Mouse (Mus musculus): Measurements from ENCODE around the gene Umodl1. TPM values are rescaled to one million over a fixed set of nuclear protein-coding genes. Genes with fewer than 3 reads are reported as not detected.

Umodl1 gene
- polyA plus RNA-seq (2016; fragmentation: Nextera tagmentation; extraction: Ambion mirVana), result 0.20 TPM in 1 of 2 replicates, not detected in the other

GRCm38 (mm10) chr17:30954340-30954739 is at the start of gene Umodl1:
Gene Umodl1, plus strand, starts transcription at chr17:30954640.
- no peaks in the 10 kb centered on the region for H3K36me3 ChIP-seq
- H3K4me3 ChIP-seq, result no peak within 1 kb of the TSS
- H3K9ac ChIP-seq, result no peak within 1 kb of the TSS
- H3K4me1 ChIP-seq, result no peaks in the 10 kb centered on the region
- H3K27me3 ChIP-seq, result no peaks in the 10 kb centered on the region
- H3K27ac ChIP-seq, result no peak within 1 kb of the TSS
- WGBS, result 48% methylated on average over 10 of the region's 10 CpGs
- H3K4me2 ChIP-seq (replicated peaks), result no peak within 1 kb of the TSS
- no peak for ATAC-seq (ENCODE audit: insufficient number of reproducible peaks, insufficient read depth, low FRiP score, low TSS enrichment)
- no peaks in the 10 kb centered on the region for H3K9me3 ChIP-seq

DNA sequence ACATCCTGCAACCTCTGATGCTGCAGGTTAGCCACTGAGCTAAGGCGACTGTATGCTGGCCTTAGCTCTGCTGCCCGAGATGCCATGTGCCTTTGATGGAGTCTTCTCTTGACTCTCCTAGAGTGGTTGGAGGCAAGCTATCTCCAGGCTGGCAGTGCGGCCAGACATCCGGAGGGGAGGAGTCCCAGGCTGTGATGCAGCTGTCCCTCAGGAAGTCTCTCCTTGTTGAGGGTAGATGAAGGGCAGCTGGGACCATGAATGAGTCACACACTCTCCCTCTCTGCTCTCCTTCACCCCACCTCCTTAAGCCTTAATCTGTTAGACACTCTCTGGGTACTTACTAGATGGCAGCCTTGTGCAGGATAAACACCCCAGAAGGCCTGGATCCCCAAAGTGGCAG is 46.9 kb upstream of the Umodl1 start:
- Histone ChIP-seq H3K36me3 (no peaks in the 10 kb centered on the region), H3K4me2 (replicated peaks) (no peak overlapping the region), H3K4me3 (no peak overlapping the region), H3K27ac (no peak overlapping the region), H3K9ac (no peak overlapping the region), H3K9me3 (no peaks in the 10 kb centered on the region), H3K4me1 (no peaks in the 10 kb centered on the region), H3K27me3 (peaks cover 16% of the 10 kb centered on the region)
- ATAC-seq (ENCODE audit: insufficient number of reproducible peaks, insufficient read depth, low FRiP score, low TSS enrichment), result no peak
- WGBS, result 68% methylated on average over 4 of the region's 4 CpGs

GRCm38 (mm10) chr17:30910866-30911731 is 43.3 kb upstream of the Umodl1 start:
- no peaks in the 10 kb centered on the region for H3K4me1 ChIP-seq
- H3K9ac ChIP-seq, result no peak overlapping the region
- WGBS, result 80% methylated on average over 27 of the region's 27 CpGs
- no peak overlapping the region for H3K4me3 ChIP-seq
- no peaks in the 10 kb centered on the region for H3K36me3 ChIP-seq
- H3K9me3 ChIP-seq, result no peaks in the 10 kb centered on the region
- H3K27ac ChIP-seq, result no peak overlapping the region
- no peaks in the 10 kb centered on the region for H3K27me3 ChIP-seq
- no peak overlapping the region for H3K4me2 ChIP-seq (replicated peaks)
- no peak for ATAC-seq (ENCODE audit: insufficient number of reproducible peaks, insufficient read depth, low FRiP score, low TSS enrichment)

- no peak overlapping the region for H3K4me3 ChIP-seq
- no peak for ATAC-seq (ENCODE audit: insufficient number of reproducible peaks, insufficient read depth, low FRiP score, low TSS enrichment)
Observed at GRCm38 (mm10) chr17:30911732-30912088, 42.7 kb upstream of the Umodl1 start.

DNA sequence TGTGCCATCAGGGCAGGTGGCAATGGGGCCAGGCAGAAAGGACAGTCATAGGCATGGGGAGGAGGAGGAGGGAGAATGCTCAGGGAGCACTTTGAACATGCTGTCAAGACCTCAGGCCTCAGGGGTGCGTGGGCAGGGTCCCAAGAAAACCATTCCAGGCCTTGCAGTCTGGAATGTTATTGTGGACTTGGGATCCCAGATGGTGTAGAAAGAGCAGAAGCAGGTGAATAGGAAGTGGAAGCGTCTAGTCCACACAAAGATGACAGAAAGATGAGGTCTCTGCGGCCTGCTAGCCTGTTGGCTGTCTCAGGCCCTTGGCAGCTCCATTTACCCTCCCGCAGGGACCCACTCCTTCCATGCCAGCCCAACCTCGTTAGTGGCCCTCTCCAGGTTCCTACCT is 41.9 kb upstream of the Umodl1 start:
- H3K27ac ChIP-seq, result no peak overlapping the region
- no peak overlapping the region for H3K9ac ChIP-seq
- H3K27me3 ChIP-seq, result no peaks in the 10 kb centered on the region
- no peak for ATAC-seq (ENCODE audit: insufficient number of reproducible peaks, insufficient read depth, low FRiP score, low TSS enrichment)
- WGBS, result 81% methylated on average over 5 of the region's 5 CpGs
- H3K36me3 ChIP-seq, result no peaks in the 10 kb centered on the region
- H3K4me1 ChIP-seq, result no peaks in the 10 kb centered on the region
- no peak overlapping the region for H3K4me2 ChIP-seq (replicated peaks)
- no peak overlapping the region for H3K4me3 ChIP-seq
- no peaks in the 10 kb centered on the region for H3K9me3 ChIP-seq

More at GRCm38 (mm10) chr17:30911732-30912088, 42.7 kb upstream of the Umodl1 start:
- H3K9ac ChIP-seq, result no peak overlapping the region
- H3K9me3 ChIP-seq, result no peaks in the 10 kb centered on the region
- no peaks in the 10 kb centered on the region for H3K4me1 ChIP-seq
- H3K27ac ChIP-seq, result no peak overlapping the region
- H3K27me3 ChIP-seq, result no peaks in the 10 kb centered on the region
- H3K4me2 ChIP-seq (replicated peaks), result no peak overlapping the region
- no peaks in the 10 kb centered on the region for H3K36me3 ChIP-seq
- WGBS, result 65% methylated on average over 8 of the region's 8 CpGs

DNA sequence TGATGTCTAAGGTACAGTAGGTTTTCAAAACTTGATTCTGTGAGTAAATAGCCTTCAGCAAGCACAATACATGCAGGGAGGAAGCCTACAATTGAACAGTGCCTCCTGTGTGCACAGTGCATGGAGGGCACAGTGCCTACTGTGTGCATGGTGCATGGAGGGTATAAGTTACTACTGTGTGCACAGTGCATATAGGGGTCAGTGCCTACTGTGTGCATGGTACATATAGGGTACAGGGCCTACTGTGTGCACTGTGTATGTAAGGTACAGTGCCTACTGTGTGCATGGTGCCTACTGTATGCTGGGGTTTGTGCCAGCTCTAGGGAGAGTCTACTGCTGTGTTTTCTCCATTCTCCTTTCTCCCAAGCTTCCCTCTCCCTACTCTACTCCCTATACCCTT is 40.2 kb upstream of the Umodl1 start:
- H3K4me2 ChIP-seq (replicated peaks), result no peak overlapping the region
- H3K9ac ChIP-seq, result no peak overlapping the region
- no peaks in the 10 kb centered on the region for H3K27me3 ChIP-seq
- ATAC-seq (ENCODE audit: insufficient number of reproducible peaks, insufficient read depth, low FRiP score, low TSS enrichment), result no peak
- H3K9me3 ChIP-seq, result no peaks in the 10 kb centered on the region
- no peak overlapping the region for H3K27ac ChIP-seq
- H3K4me3 ChIP-seq, result no peak overlapping the region
- H3K4me1 ChIP-seq, result no peaks in the 10 kb centered on the region
- no peaks in the 10 kb centered on the region for H3K36me3 ChIP-seq

GRCm38 (mm10) chr17:30923566-30923965 is 30.9 kb upstream of the Umodl1 start:
- no peaks in the 10 kb centered on the region for H3K36me3 ChIP-seq
- no peaks in the 10 kb centered on the region for H3K27me3 ChIP-seq
- no peak overlapping the region for H3K4me3 ChIP-seq
- no peak overlapping the region for H3K27ac ChIP-seq
- no peaks in the 10 kb centered on the region for H3K9me3 ChIP-seq
- no peak for ATAC-seq (ENCODE audit: insufficient number of reproducible peaks, insufficient read depth, low FRiP score, low TSS enrichment)
- H3K4me2 ChIP-seq (replicated peaks), result no peak overlapping the region
- no peaks in the 10 kb centered on the region for H3K4me1 ChIP-seq
- no peak overlapping the region for H3K9ac ChIP-seq
- WGBS, result 72% methylated on average over 4 of the region's 4 CpGs

GRCm38 (mm10) chr17:30930827-30931226 is 23.6 kb upstream of the Umodl1 start:
- H3K9me3 ChIP-seq, result no peaks in the 10 kb centered on the region

GRCm38 (mm10) chr17:30932836-30933235 is 21.6 kb upstream of the Umodl1 start:
- no peak for ATAC-seq (ENCODE audit: insufficient number of reproducible peaks, insufficient read depth, low FRiP score, low TSS enrichment)
- Histone ChIP-seq H3K9me3 (no peaks in the 10 kb centered on the region), H3K27ac (no peak overlapping the region), H3K4me1 (no peaks in the 10 kb centered on the region), H3K9ac (no peak overlapping the region), H3K27me3 (no peaks in the 10 kb centered on the region), H3K4me2 (replicated peaks) (no peak overlapping the region), H3K4me3 (no peak overlapping the region), H3K36me3 (no peaks in the 10 kb centered on the region)
- WGBS, result 83% methylated on average over 5 of the region's 5 CpGs

More at GRCm38 (mm10) chr17:30930827-30931226, 23.6 kb upstream of the Umodl1 start:
- WGBS, result 71% methylated on average over 7 of the region's 7 CpGs
- Histone ChIP-seq H3K4me3 (no peak overlapping the region), H3K27ac (no peak overlapping the region), H3K27me3 (no peaks in the 10 kb centered on the region), H3K36me3 (no peaks in the 10 kb centered on the region), H3K9ac (no peak overlapping the region), H3K4me2 (replicated peaks) (no peak overlapping the region), H3K4me1 (no peaks in the 10 kb centered on the region)
- no peak for ATAC-seq (ENCODE audit: insufficient number of reproducible peaks, insufficient read depth, low FRiP score, low TSS enrichment)

- H3K27ac ChIP-seq, result no peak overlapping the region
- 67% methylated on average over 5 of the region's 5 CpGs for WGBS
- no peaks in the 10 kb centered on the region for H3K9me3 ChIP-seq
- no peak overlapping the region for H3K9ac ChIP-seq
- no peaks in the 10 kb centered on the region for H3K27me3 ChIP-seq
- no peak overlapping the region for H3K4me2 ChIP-seq (replicated peaks)
- no peaks in the 10 kb centered on the region for H3K36me3 ChIP-seq
- no peak overlapping the region for H3K4me3 ChIP-seq
- ATAC-seq (ENCODE audit: insufficient number of reproducible peaks, insufficient read depth, low FRiP score, low TSS enrichment), result no peak
- H3K4me1 ChIP-seq, result no peaks in the 10 kb centered on the region
Observed at GRCm38 (mm10) chr17:30935301-30935700, 19.1 kb upstream of the Umodl1 start.

GRCm38 (mm10) chr17:30938554-30938953 is 15.9 kb upstream of the Umodl1 start:
- 38% methylated on average over 9 of the region's 9 CpGs for WGBS
- H3K4me1 ChIP-seq, result no peaks in the 10 kb centered on the region
- no peak overlapping the region for H3K4me2 ChIP-seq (replicated peaks)
- no peaks in the 10 kb centered on the region for H3K27me3 ChIP-seq
- H3K27ac ChIP-seq, result no peak overlapping the region
- ATAC-seq (ENCODE audit: insufficient number of reproducible peaks, insufficient read depth, low FRiP score, low TSS enrichment), result no peak
- no peaks in the 10 kb centered on the region for H3K9me3 ChIP-seq
- no peak overlapping the region for H3K9ac ChIP-seq
- no peak overlapping the region for H3K4me3 ChIP-seq
- no peaks in the 10 kb centered on the region for H3K36me3 ChIP-seq

DNA sequence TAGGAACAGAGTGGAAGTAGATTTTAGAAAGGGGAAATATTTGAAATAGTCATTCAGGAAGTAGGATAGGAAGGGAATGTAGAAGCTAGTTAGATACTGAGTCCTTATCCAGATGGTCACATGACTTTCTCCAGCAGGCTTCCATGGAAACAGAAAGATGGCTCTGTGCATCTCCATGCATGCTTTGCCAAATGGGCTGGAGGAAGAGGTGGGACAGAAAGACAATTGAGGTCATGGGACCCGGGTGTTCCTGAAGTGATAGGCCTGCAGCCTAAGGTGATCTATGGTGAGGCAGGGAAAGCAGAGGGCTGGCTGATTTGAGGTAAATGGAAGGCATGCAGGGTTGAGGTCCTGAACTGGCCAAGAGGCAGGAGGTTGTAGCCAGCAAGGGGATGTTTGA is 6.1 kb upstream of the Umodl1 start:
- WGBS, result 75% methylated on average over 1 of the region's 1 CpGs
- Histone ChIP-seq H3K27me3 (no peaks in the 10 kb centered on the region), H3K9ac (no peak overlapping the region), H3K4me2 (replicated peaks) (no peak overlapping the region), H3K36me3 (no peaks in the 10 kb centered on the region), H3K9me3 (no peaks in the 10 kb centered on the region), H3K4me1 (no peaks in the 10 kb centered on the region), H3K4me3 (no peak overlapping the region), H3K27ac (no peak overlapping the region)
- no peak for ATAC-seq (ENCODE audit: insufficient number of reproducible peaks, insufficient read depth, low FRiP score, low TSS enrichment)

Measured in embryonic facial prominence, embryonic 12.5 days (tissue).